Mouse (Mus musculus): ENCODE measurements around the gene Ccdc190. TPM values are rescaled to one million over a fixed set of nuclear protein-coding genes. Genes with fewer than 3 reads are reported as not detected.

Gene Ccdc190
- total RNA-seq, 1 experiment: 0.40 TPM

DNA sequence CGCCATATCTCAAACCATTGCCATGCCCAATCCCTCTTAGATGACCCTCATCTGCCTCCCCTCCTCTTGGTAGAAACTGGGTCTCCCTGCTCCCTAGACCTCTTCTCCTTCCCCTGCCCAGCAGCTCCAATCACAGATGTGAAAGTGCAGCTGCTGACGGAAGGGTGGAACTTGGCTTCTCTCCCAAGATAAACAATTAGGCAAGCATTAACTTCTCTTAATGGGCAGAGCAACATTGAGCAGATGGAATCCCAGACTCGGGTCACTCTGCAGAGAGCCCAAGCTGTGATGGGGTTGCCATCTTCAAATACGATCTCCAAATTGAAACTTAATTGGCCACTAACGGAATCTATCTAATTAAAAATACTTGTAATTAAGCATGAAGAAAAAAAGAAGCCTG lies 19.3 kb upstream of the Ccdc190 start:
- no peak overlapping the region for H3K27ac ChIP-seq (ENCODE audit: insufficient read depth, low read depth, low read length, poor library complexity, severe bottlenecking)
- H3K9me3 ChIP-seq (ENCODE audit: control insufficient read depth, insufficient read depth, low read depth, low read length): no peaks in the 10 kb centered on the region
- H3K4me3 ChIP-seq (ENCODE audit: insufficient read depth in 1 of 2, low read depth in 1 of 2, low read length in 2 of 2, poor library complexity in 1 of 2, severe bottlenecking in 1 of 2): no peak overlapping the region
- no peak overlapping the region for H3K9ac ChIP-seq (ENCODE audit: insufficient read depth, low read depth, low read length, poor library complexity, severe bottlenecking)
- TF ChIP-seq HCFC1 (IDR thresholded peaks at IDR 0.05; ENCODE audit: borderline replicate concordance, insufficient read depth, low read length) (no peak), MAFK (IDR thresholded peaks at IDR 0.05; ENCODE audit: insufficient read depth, low read depth, low read length) (no peak), ZC3H11A (IDR thresholded peaks at IDR 0.05; ENCODE audit: borderline replicate concordance, low read depth, low read length) (no peak), ZNF384 (IDR thresholded peaks at IDR 0.05; ENCODE audit: low read depth, low read length) (no peak), CHD2 (IDR thresholded peaks at IDR 0.05; ENCODE audit: low read depth, low read length) (no peak)
- no peak for DNase-seq (ENCODE audit: low read depth, low spot score)
- in situ Hi-C loops (cut with MboI; ENCODE audit: low sequenced_read_pairs in 2 of 2, unreplicated experiment in 2 of 2): loop anchor here in 1 of 2 experiments (25.0 kb wide), 1 partner anchor 247 kb away; the partner anchor contains the start of gene Rgs5
- no peaks in the 10 kb centered on the region for H3K36me3 ChIP-seq (ENCODE audit: control insufficient read depth, insufficient read depth, low read length, poor library complexity, severe bottlenecking)
- no peaks in the 10 kb centered on the region for H3K4me1 ChIP-seq (ENCODE audit: control insufficient read depth in 2 of 2, insufficient read depth in 2 of 2, low read length in 2 of 2, poor library complexity in 1 of 2)

DNA sequence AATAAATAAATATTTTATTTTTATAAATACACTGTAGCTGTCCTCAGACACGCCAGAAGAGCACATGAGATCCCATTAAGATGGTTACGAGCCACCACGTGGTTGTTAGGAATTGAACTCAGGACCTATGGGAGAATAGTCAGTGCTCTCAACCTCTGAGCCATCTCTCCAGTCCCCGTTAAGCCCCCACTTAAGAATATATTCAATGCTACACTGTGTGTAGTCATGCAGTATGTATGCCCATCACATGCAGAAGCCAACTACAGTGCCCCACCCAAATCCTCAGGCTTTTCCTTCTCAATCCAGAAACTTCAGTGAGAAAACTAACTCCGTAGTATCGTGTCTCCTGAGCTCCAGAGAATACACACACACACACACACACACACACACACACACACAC lies 18.8 kb upstream of the Ccdc190 start:
- in situ Hi-C loops (cut with MboI; ENCODE audit: low sequenced_read_pairs in 2 of 2, unreplicated experiment in 2 of 2): loop anchor here in 1 of 2 experiments (25.0 kb wide), 1 partner anchor 247 kb away; the partner anchor contains the start of gene Rgs5
- no peaks in the 10 kb centered on the region for H3K36me3 ChIP-seq (ENCODE audit: control insufficient read depth, insufficient read depth, low read length, poor library complexity, severe bottlenecking)
- no peaks in the 10 kb centered on the region for H3K9me3 ChIP-seq (ENCODE audit: control insufficient read depth, insufficient read depth, low read depth, low read length)
- no peaks in the 10 kb centered on the region for H3K4me1 ChIP-seq (ENCODE audit: control insufficient read depth in 2 of 2, insufficient read depth in 2 of 2, low read length in 2 of 2, poor library complexity in 1 of 2)
- TF ChIP-seq MAFK (IDR thresholded peaks at IDR 0.05; ENCODE audit: insufficient read depth, low read depth, low read length) (no peak), ZC3H11A (IDR thresholded peaks at IDR 0.05; ENCODE audit: borderline replicate concordance, low read depth, low read length) (no peak), HCFC1 (IDR thresholded peaks at IDR 0.05; ENCODE audit: borderline replicate concordance, insufficient read depth, low read length) (no peak), CHD2 (IDR thresholded peaks at IDR 0.05; ENCODE audit: low read depth, low read length) (no peak), ZNF384 (IDR thresholded peaks at IDR 0.05; ENCODE audit: low read depth, low read length) (no peak)
- H3K27ac ChIP-seq (ENCODE audit: insufficient read depth, low read depth, low read length, poor library complexity, severe bottlenecking): no peak overlapping the region
- H3K9ac ChIP-seq (ENCODE audit: insufficient read depth, low read depth, low read length, poor library complexity, severe bottlenecking): no peak overlapping the region
- H3K4me3 ChIP-seq (ENCODE audit: insufficient read depth in 1 of 2, low read depth in 1 of 2, low read length in 2 of 2, poor library complexity in 1 of 2, severe bottlenecking in 1 of 2): no peak overlapping the region
- DNase-seq (ENCODE audit: low read depth, low spot score): no peak

DNA sequence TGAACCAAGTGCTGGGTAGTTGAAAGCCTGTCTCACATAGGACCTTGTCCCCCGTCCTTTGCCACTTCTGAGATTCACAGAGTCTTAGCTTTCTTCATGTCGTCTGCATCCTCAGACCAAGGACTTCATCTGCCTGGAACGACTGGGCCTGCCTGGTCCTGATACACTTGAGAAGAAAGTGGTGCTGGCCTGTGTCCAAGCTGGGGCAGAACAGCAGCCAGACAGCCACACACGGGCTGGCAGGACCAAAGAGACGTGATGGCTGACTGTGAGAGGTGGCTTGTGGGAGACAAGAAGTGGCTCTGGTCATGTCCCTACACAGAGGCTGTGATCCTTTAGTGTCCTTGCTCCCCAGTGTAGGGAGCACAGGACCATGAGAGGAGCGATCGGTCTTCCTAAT lies 17.7 kb upstream of the Ccdc190 start:
- Histone ChIP-seq H3K36me3 (ENCODE audit: control insufficient read depth, insufficient read depth, low read length, poor library complexity, severe bottlenecking) (no peaks in the 10 kb centered on the region), H3K9me3 (ENCODE audit: control insufficient read depth, insufficient read depth, low read depth, low read length) (no peaks in the 10 kb centered on the region), H3K4me1 (ENCODE audit: control insufficient read depth in 2 of 2, insufficient read depth in 2 of 2, low read length in 2 of 2, poor library complexity in 1 of 2) (no peaks in the 10 kb centered on the region), H3K4me3 (ENCODE audit: insufficient read depth in 1 of 2, low read depth in 1 of 2, low read length in 2 of 2, poor library complexity in 1 of 2, severe bottlenecking in 1 of 2) (no peak overlapping the region), H3K27ac (ENCODE audit: insufficient read depth, low read depth, low read length, poor library complexity, severe bottlenecking) (no peak overlapping the region), H3K9ac (ENCODE audit: insufficient read depth, low read depth, low read length, poor library complexity, severe bottlenecking) (no peak overlapping the region)
- no peak for TF ChIP-seq ZC3H11A (IDR thresholded peaks at IDR 0.05; ENCODE audit: borderline replicate concordance, low read depth, low read length)
- no peak for TF ChIP-seq HCFC1 (IDR thresholded peaks at IDR 0.05; ENCODE audit: borderline replicate concordance, insufficient read depth, low read length)
- no peak for TF ChIP-seq ZNF384 (IDR thresholded peaks at IDR 0.05; ENCODE audit: low read depth, low read length)
- no peak for TF ChIP-seq CHD2 (IDR thresholded peaks at IDR 0.05; ENCODE audit: low read depth, low read length)
- TF ChIP-seq MAFK (IDR thresholded peaks at IDR 0.05; ENCODE audit: insufficient read depth, low read depth, low read length): no peak
- DNase-seq (ENCODE audit: low read depth, low spot score): no peak
- in situ Hi-C loops (cut with MboI; ENCODE audit: low sequenced_read_pairs in 2 of 2, unreplicated experiment in 2 of 2): loop anchor here in 1 of 2 experiments (25.0 kb wide), 1 partner anchor 248 kb away; the partner anchor contains the start of gene Rgs5

DNA sequence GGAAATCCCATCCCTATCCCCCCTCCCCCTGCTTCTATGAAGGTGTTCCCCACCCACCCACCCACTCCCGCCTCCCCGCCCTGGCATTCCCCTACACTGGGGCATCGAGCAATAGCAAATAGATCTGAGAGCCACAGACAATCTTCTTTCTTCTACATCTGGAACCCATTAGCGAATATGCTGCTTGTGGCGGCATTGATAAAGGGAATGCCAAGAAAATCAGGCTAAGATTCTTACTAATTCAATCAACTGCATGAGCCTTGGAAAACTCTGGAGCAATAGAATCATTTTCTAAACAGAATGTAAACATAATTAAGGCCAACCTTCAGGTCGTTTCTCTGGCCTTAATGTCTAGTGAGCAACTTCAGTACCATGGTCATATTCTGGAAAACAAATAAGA lies 16.9 kb upstream of the Ccdc190 start:
- in situ Hi-C loops (cut with MboI; ENCODE audit: low sequenced_read_pairs in 2 of 2, unreplicated experiment in 2 of 2): loop anchor here in 1 of 2 experiments (25.0 kb wide), 1 partner anchor 249 kb away; the partner anchor contains the start of gene Rgs5
- no peak for TF ChIP-seq ZC3H11A (IDR thresholded peaks at IDR 0.05; ENCODE audit: borderline replicate concordance, low read depth, low read length)
- no peak for TF ChIP-seq ZNF384 (IDR thresholded peaks at IDR 0.05; ENCODE audit: low read depth, low read length)
- no peak for TF ChIP-seq CHD2 (IDR thresholded peaks at IDR 0.05; ENCODE audit: low read depth, low read length)
- TF ChIP-seq HCFC1 (IDR thresholded peaks at IDR 0.05; ENCODE audit: borderline replicate concordance, insufficient read depth, low read length): no peak
- TF ChIP-seq MAFK (IDR thresholded peaks at IDR 0.05; ENCODE audit: insufficient read depth, low read depth, low read length): no peak
- H3K36me3 ChIP-seq (ENCODE audit: control insufficient read depth, insufficient read depth, low read length, poor library complexity, severe bottlenecking): no peaks in the 10 kb centered on the region

More for the DNA sequence above, 16.9 kb upstream of the Ccdc190 start:
- Histone ChIP-seq H3K4me1 (ENCODE audit: control insufficient read depth in 2 of 2, insufficient read depth in 2 of 2, low read length in 2 of 2, poor library complexity in 1 of 2) (no peaks in the 10 kb centered on the region), H3K27ac (ENCODE audit: insufficient read depth, low read depth, low read length, poor library complexity, severe bottlenecking) (no peak overlapping the region), H3K9me3 (ENCODE audit: control insufficient read depth, insufficient read depth, low read depth, low read length) (no peaks in the 10 kb centered on the region), H3K4me3 (ENCODE audit: insufficient read depth in 1 of 2, low read depth in 1 of 2, low read length in 2 of 2, poor library complexity in 1 of 2, severe bottlenecking in 1 of 2) (no peak overlapping the region), H3K9ac (ENCODE audit: insufficient read depth, low read depth, low read length, poor library complexity, severe bottlenecking) (no peak overlapping the region)
- DNase-seq (ENCODE audit: low read depth, low spot score): no peak

Measured in ES-E14 (cell line).